Mouse (Mus musculus) layer of hippocampus, adult 18-20 months (tissue): ENCODE data around the gene Olfr976. TPM values are rescaled to one million over a fixed set of nuclear protein-coding genes. Genes with fewer than 3 reads are reported as not detected.
"Not testable (repeated sequence)": the region's sequence is repeated elsewhere in the genome, so short reads cannot be mapped to it uniquely, and the experiment has no call there.

Source experiments
- DNase-seq, 2 experiments: peaks; one replicate each; pipeline ENCODE4 v3.0.0; 2022; ENCODE audit warnings: low spot score in 2 of 2
- long read RNA-seq: library from polyadenylated mRNA; stranded (forward); transcript quantifications from one replicate; pipeline ENCODE4 v2.0.0, GENCODE M21; 2021
- total RNA-seq, 2 experiments: library from RNA; stranded (reverse); gene quantifications; 2 replicates each; pipeline ENCODE4 v1.2.3; 2021

Gene Olfr976
- total RNA-seq = not detected
- long read RNA-seq = 0 reads

DNA sequence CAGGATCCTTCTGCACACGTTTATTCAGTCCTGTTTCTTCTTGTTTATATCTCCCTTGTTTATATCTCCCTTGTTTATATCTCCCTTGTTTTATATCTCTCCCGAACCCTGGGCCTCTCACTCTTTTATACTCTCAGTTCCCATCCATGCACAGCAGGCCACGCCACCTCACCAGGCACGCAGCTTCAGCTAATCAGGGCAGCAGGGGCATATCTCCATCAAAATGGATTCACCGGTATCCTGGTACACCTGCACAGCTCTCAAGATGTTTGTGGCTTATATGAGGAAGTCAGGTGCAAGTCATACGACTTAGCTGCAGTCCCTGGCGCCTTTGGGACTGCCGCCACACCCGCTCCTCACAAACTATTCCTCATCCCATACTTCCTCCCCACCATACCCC is at the start of gene Olfr976:
Olfr976 (minus strand) TSS at position 101 of the 400 bp plus-strand sequence.
- DNase-seq = not testable (repeated sequence)

DNA sequence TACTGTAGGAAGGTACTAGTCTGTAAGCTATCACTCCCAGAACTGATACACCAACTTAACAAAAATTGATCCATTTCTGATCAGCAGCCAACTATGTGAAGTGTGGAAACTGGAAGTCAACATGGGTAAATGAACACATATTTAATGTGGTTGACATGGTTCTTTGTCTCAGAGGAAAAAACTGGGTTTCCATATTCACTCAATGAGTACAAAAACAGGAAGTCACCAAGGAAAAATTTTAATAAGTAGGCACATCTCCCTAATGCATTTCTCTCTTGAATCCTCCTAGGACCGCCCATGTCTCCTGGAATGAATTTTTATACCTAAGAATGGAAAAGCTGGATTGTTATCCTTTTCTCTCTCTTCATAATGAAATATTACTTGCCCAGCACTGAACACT is 48.5 kb upstream of the Olfr976 start, which contains the start of gene Olfr980:
Olfr980 (minus strand) TSS at position 101 of the 400 bp plus-strand sequence.
- no peak for DNase-seq

DNA sequence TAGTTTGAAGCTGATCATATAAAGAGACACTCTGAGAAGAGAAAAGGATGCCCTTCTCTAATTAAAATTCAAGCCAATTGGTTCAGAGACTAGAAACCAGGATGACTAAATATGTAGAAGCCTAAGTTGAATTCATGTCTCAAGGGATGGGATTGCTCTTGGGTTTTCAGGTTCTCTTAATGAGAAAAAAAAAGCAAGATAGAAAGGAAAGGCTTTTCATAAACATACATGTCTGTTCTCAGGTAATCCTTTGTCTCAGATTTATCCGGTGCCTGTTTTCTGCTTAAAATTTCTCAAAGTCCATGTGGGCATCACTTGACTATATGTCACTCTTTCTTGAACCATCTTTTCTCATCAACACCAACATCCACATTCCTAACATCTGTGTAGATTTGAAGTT is 42.4 kb upstream of the Olfr976 start, which contains the start of gene Olfr979:
Olfr979 (minus strand) TSS at position 101 of the 400 bp plus-strand sequence.
- DNase-seq = no peak

DNA sequence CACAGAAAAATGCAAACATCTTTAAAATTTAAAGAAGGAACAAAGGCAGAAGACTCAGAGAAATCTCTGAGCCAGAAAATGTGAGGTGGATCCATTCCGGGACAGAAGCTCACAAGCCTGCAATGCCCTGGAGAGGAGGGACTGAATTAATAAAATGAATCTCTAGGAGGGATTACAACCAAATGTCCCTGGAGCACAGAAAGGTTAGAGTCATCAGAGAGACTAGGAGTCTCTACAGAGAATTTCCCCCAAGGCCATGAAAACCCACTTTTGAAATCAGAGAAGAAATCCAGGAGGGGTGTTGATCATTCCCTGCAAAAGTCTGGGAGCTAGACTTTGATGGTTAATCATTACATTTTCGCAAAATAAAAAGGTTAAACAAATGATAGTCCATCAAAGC is 30.9 kb upstream of the Olfr976 start, which contains the start of gene Olfr978:
Olfr978 (plus strand) TSS at position 301 of the 400 bp plus-strand sequence.
- DNase-seq = no peak

DNA sequence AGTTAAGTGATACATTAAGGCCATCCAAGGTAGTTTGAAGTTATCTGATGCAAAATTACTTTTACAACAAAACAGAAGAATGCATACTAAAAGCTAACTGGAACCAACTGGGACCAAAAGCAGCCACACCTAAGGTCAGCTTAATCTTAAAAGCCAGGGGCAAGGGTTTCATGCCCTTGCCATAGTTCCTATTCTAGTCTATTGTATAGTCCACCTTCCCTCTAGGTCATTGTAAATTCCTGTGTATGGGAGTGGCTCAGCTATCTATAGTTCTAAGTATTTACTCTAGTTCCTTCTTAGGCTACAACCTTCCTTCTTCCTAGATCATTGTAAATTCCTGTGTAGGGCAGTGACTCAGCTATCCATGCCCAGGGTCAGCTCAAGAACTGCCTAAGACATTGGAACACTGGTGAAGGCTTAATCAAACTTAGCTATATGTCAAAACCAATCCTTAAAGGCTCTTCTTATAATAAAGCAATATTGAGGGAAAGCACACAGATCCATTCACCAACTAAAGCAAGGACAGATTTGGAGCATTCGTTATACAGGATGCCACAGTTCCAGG is 15.7 kb upstream of the Olfr976 start:
- DNase-seq = not testable (repeated sequence)

DNA sequence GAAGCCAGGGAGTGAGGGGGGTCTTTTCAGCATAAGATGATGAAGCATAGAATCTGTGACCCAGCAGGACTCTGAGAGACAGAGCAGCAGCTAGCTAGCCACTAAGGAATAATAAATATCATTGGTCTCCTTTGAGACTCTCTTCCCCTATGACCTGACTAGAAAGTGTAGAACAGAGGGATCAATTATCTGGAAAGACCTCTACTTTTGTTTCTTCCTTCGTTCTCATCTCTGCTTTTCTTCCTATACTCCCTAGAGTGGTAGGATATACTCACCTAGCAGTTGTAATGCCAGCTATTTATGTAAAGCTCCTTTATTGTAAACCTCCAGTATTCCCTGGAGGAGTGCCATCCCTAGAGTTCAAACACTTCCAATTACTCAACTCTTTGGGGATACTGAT is 9.0 kb downstream of the Olfr976 start, which contains the start of gene Olfr975:
Olfr975 (minus strand) TSS at position 101 of the 400 bp plus-strand sequence.
- DNase-seq = no peak

DNA sequence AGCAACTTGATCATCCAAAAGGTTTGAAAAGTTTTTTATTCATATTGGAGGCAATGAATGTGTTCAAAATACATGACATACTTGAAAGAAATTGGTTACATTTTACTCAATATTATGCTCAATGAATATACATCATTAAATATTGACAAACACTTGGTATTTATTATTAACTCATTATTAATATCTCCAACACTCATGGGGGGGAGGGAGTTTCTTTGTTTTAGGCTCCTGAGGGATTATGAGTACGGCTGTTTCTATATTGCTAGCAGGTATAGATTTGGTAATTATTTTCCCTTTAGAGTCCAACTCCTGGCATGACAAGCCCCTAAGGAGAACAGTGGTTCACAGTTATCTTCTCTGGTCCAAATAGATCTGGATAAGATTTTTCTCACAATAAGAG is 23.7 kb downstream of the Olfr976 start, which contains the start of gene Olfr974:
Olfr974 (plus strand) TSS at position 301 of the 400 bp plus-strand sequence.
- DNase-seq = no peak

DNA sequence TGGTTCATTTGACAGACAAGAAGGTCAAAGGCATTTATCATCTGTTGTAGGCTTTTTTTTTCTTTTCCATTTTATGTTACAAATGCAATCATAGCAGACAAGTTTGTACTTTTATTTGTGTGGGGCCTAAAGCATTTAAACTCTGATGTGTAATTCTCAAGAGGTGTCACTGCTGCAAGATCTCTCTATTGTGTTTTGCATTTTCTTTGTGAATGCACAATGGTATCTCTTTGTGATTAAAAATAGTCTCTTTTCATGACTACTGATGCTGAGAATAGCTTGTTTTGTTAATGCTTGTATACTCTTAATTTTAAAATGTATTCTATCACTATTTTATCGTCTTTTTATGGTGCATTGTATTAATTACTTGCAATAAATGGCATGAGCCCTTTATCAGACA is 32.1 kb downstream of the Olfr976 start:
- DNase-seq = not testable (repeated sequence)

DNA sequence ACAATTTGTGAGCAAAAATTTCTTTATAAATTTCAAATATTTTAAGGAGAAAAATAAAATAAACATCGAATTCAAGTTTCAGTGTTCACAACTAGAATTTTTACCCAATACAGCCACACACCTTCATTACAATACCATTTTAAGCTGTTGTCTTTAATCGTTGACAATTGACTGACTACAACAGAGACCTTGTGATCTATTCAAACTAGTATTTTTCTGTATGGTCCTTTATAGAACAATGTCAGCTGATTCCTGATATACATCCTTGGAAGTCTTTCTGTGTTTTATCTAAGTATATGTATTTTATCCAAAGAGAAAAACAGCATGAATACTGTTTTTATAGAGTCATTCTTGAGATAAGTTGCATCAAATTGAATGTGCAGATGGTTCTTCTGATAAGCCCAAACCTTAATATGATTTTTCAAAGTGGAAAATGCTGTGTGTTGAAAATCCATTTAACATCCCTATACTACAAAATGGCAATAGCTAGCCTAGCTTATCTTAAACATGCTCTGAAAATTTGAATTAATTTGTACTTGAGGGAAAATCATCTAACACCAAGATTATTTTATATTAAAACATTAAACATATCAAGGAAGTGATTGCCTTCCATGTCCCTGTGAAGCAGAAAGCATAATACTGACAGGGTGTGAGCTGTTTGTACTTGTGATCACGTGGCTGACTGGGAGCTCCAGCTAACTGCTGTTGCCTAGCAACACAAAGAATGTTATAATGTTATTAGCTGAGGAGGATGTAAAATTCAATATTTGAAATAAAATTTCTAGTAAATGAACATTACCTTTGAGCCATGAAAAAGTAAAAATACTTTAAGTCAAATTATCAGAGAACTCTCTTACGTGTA is 32.7 kb downstream of the Olfr976 start:
- not testable (repeated sequence) for DNase-seq

DNA sequence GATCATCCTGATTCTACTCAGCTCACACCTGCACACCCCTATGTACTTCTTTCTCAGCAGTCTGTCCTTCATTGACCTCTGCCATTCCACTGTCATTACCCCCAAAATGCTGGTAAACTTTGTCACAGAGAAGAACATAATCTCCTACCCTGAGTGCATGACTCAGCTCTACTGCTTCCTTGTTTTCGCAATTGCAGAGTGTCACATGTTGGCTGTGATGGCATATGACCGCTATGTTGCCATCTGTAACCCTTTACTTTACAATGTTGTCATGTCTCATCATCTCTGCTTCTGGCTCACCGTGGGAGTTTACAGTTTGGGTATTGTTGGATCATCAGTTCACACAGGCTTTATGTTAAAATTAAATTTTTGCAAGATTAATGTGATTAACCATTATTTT is 51.0 kb downstream of the Olfr976 start:
- no peak for DNase-seq

DNA sequence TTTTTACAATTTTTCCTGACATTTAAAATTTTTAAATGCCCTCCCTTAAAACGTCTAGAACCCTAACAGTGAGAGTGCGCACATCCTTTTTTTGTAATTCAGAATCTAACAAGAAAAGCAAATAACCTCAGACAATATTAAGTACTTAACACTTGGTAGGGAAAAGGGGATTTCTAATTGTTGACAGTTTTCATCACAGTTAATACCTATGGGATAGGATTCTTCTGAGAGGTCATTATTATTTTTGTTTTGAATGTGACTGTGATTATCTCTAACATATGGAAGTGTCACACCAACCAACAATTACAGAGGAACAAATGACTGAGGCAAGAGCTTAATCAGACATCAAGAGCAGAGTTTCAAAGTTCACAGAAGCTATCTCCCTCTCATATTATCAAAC is 53.9 kb downstream of the Olfr976 start, which contains the start of gene Olfr229:
Olfr229 (plus strand) TSS at position 301 of the 400 bp plus-strand sequence.
- no peak for DNase-seq

DNA sequence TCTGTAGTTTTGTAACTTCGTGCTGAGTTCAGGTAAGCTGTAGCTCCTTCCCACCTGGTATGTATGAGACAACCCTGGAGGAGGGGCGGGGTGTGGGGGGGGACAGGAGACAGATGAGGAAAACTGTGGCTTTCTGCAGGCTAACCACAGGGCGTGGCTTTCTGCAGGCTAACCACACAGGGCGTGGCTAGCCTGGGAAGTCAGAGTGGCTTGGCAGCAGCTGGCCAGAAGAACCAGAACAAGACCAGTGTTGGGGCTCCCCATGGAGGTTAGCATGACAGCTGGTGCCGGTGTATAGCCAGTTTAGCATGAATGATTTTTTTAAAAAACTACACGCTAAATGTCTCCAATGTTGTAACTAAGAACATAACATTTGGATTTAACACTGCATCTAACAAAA is 55.8 kb downstream of the Olfr976 start:
- no peak for DNase-seq

Other genes starting within 250 kb of the Olfr976 start
- not detected for gene Olfr965, start 249.8 kb downstream of the Olfr976 start, total RNA-seq
- not detected for gene Olfr150, start 230.2 kb downstream of the Olfr976 start, total RNA-seq
- not detected for gene Olfr967, start 214.9 kb downstream of the Olfr976 start, total RNA-seq
- gene Olfr968, start 177.9 kb downstream of the Olfr976 start, total RNA-seq = not detected
- gene Olfr969, start 170.2 kb downstream of the Olfr976 start, total RNA-seq = not detected
- gene Olfr970, start 152.3 kb downstream of the Olfr976 start, total RNA-seq = not detected
- not detected for gene Olfr971, start 124.3 kb downstream of the Olfr976 start, total RNA-seq
- not detected for gene Olfr972, start 94.7 kb downstream of the Olfr976 start, total RNA-seq
- gene Olfr229, start 53.8 kb downstream of the Olfr976 start, total RNA-seq = not detected
- gene Olfr974, start 23.6 kb downstream of the Olfr976 start, total RNA-seq = not detected
- not detected for gene Olfr975, start 9.1 kb downstream of the Olfr976 start, total RNA-seq
- gene Olfr978, start 31.0 kb upstream of the Olfr976 start, total RNA-seq = not detected
- not detected for gene Olfr979, start 42.3 kb upstream of the Olfr976 start, total RNA-seq
- gene Olfr980, start 48.4 kb upstream of the Olfr976 start, total RNA-seq = not detected
- gene Olfr981, start 60.3 kb upstream of the Olfr976 start, total RNA-seq = not detected
- not detected for gene Olfr982, start 112.7 kb upstream of the Olfr976 start, total RNA-seq
- not detected for gene Olfr983, start 132.5 kb upstream of the Olfr976 start, total RNA-seq
- gene Olfr984, start 153.1 kb upstream of the Olfr976 start, total RNA-seq = not detected
- not detected for gene Olfr985, start 169.1 kb upstream of the Olfr976 start, total RNA-seq
- not detected for gene Tmem225, start 187.0 kb upstream of the Olfr976 start, total RNA-seq
- gene Olfr986, start 219.8 kb upstream of the Olfr976 start, total RNA-seq = under 1 TPM in 1 of 2 experiments, not detected in 1; 0.10 TPM
- 1 to 10 TPM; 3.1 to 3.9 TPM for gene Zfp202, start 231.2 kb upstream of the Olfr976 start, total RNA-seq